Mouse (Mus musculus) megakaryocyte, embryonic 14.5 days (primary cell): ENCODE measurements at regions not wholly inside any gene's neighbourhood (a gene's known extent, or its start where the extent isn't known, plus 50 kb on each side); places are given as distances from the start of the nearest gene placed in this dataset.

Source experiments
- FLI1 ChIP-seq: IDR thresholded peaks from 2 replicates; pipeline ENCODE4 v1.6.1; 2012; ENCODE audit warnings: low read length, inconsistent platforms, mixed read lengths
- GATA1 ChIP-seq: IDR thresholded peaks from 3 replicates; pipeline ENCODE4 v1.6.1; 2012; ENCODE audit warnings: mixed read lengths, low read length, inconsistent platforms, borderline replicate concordance

GRCm38 (mm10) chr11:19203518-19203900 is 184.7 kb upstream of the Meis1 start:
- no peak for TF ChIP-seq GATA1
- TF ChIP-seq FLI1, result no peak
